Mouse (Mus musculus) liver, adult 2 months (tissue): ENCODE data around the gene Diexf.

ENCODE experiments used
- CTCF ChIP-seq: fragments of 200-500 bp; IDR thresholded peaks from 2 replicates; pipeline ENCODE4 v1.5.1; 2011; ENCODE audit warnings: low read depth, low read length, control low read depth
- POLR2A ChIP-seq: fragments of 200-500 bp; IDR thresholded peaks from 2 replicates; pipeline ENCODE4 v1.6.1; 2011; ENCODE audit warnings: low read length, control low read depth; ENCODE audit not compliant: insufficient read depth; ENCODE audit errors: extremely low read depth

DNA sequence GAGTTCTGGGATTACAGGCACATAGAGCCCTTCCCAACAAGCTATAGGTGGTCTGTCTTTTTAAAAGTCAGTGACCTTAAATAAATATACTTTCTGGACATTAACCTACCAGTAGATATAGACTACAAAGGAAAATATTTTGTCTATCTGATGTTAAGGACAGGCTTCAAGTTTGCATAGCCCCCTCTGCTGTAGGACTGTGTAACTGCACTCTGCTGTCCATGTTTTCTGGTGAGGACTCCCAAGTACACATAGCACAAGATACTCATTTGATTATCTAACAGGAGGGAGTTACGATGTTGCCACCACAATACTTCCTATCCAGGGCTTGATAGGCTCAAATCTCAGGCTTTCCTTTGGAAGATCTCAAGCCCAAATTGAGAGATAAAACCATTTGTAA is 3.7 kb upstream of the Diexf start:
- no peak for TF ChIP-seq CTCF
- TF ChIP-seq POLR2A, result no peak
